Mouse (Mus musculus): ENCODE results near the gene Melk. TPM values are rescaled to one million over a fixed set of nuclear protein-coding genes. Genes with fewer than 3 reads are reported as not detected.

Gene Melk
- polyA plus RNA-seq (2015; fragmentation: Nextera tagmentation; extraction: Ambion mirVana) = 6.4 and 7.3 TPM in 2 replicates

GRCm38 (mm10) chr4:44300781-44301750 lies at the start of gene Melk:
Gene Melk (plus strand): TSS chr4:44300876.
- peak; percentile 97 for ATAC-seq
- Histone ChIP-seq H3K27me3 (ENCODE audit: insufficient read depth, low read length) (no peaks in the 10 kb centered on the region), H3K4me3 (ENCODE audit: low read depth, low read length) (peak within 1 kb of the TSS; percentile 69), H3K27ac (ENCODE audit: low read depth) (no peak within 1 kb of the TSS), H3K4me1 (ENCODE audit: insufficient read depth) (peaks cover 8% of the 10 kb centered on the region), H3K9me3 (ENCODE audit: low read length) (no peaks in the 10 kb centered on the region), H3K36me3 (replicated peaks; ENCODE audit: insufficient read depth, low read length) (no peaks in the 10 kb centered on the region), H3K9ac (replicated peaks) (peak within 1 kb of the TSS; percentile 66), H3K4me2 (ENCODE audit: low read depth, low read length) (peak within 1 kb of the TSS; percentile 91)
- WGBS (ENCODE audit: insufficient replicate concordance) = 2% methylated on average over 41 of the region's 41 CpGs
- DNase-seq = peak; percentile 94
- TF ChIP-seq EP300 (IDR thresholded peaks at IDR 0.05; ENCODE audit: low read depth) = no peak
- no peak for TF ChIP-seq CTCF (IDR thresholded peaks at IDR 0.05; ENCODE audit: low read depth)

- 0 out of 2 replicates have a peak, but pooled peaks cover 4% of the 10 kb centered on the region for H3K27me3 ChIP-seq (ENCODE audit: insufficient read depth, low read length)
- no peak overlapping the region for H3K4me3 ChIP-seq (ENCODE audit: low read depth, low read length)
- WGBS (ENCODE audit: insufficient replicate concordance) = 68% methylated on average over 5 of the region's 5 CpGs
- peaks cover 15% of the 10 kb centered on the region for H3K4me1 ChIP-seq (ENCODE audit: insufficient read depth)
- ATAC-seq (no peak), DNase-seq (no peak)
- TF ChIP-seq EP300 (IDR thresholded peaks at IDR 0.05; ENCODE audit: low read depth) = no peak
- TF ChIP-seq CTCF (IDR thresholded peaks at IDR 0.05; ENCODE audit: low read depth) = no peak
- H3K9me3 ChIP-seq (ENCODE audit: low read length) = no peaks in the 10 kb centered on the region
- no peaks in the 10 kb centered on the region for H3K36me3 ChIP-seq (replicated peaks; ENCODE audit: insufficient read depth, low read length)
- H3K27ac ChIP-seq (ENCODE audit: low read depth) = no peak overlapping the region
- H3K9ac ChIP-seq (replicated peaks) = no peak overlapping the region
- no peak overlapping the region for H3K4me2 ChIP-seq (ENCODE audit: low read depth, low read length)
These were observed 49.2 kb upstream of the Melk start for GRCm38 (mm10) chr4:44251521-44251920.

GRCm38 (mm10) chr4:44251966-44252916 lies 48.4 kb upstream of the Melk start:
- DNase-seq = no peak

GRCm38 (mm10) chr4:44253191-44253590 lies 47.5 kb upstream of the Melk start:
- H3K4me1 ChIP-seq (ENCODE audit: insufficient read depth) = peaks cover 15% of the 10 kb centered on the region
- H3K27ac ChIP-seq (ENCODE audit: low read depth) = peak overlapping the region; percentile 81
- TF ChIP-seq EP300 (IDR thresholded peaks at IDR 0.05; ENCODE audit: low read depth) (peak; percentile 42; the same call in 1 of the 2 replicates), CTCF (IDR thresholded peaks at IDR 0.05; ENCODE audit: low read depth) (no peak)
- H3K4me2 ChIP-seq (ENCODE audit: low read depth, low read length) = peak overlapping the region; percentile 60
- peak; percentile 88 for ATAC-seq
- no peaks in the 10 kb centered on the region for H3K9me3 ChIP-seq (ENCODE audit: low read length)
- H3K4me3 ChIP-seq (ENCODE audit: low read depth, low read length) = no peak overlapping the region
- 0 out of 2 replicates have a peak, but pooled peaks cover 4% of the 10 kb centered on the region for H3K27me3 ChIP-seq (ENCODE audit: insufficient read depth, low read length)
- 10% methylated on average over 6 of the region's 6 CpGs for WGBS (ENCODE audit: insufficient replicate concordance)
- peak; percentile 43 for DNase-seq
- no peaks in the 10 kb centered on the region for H3K36me3 ChIP-seq (replicated peaks; ENCODE audit: insufficient read depth, low read length)
- H3K9ac ChIP-seq (replicated peaks) = no peak overlapping the region

More at GRCm38 (mm10) chr4:44251966-44252916, 48.4 kb upstream of the Melk start:
- Histone ChIP-seq H3K4me1 (ENCODE audit: insufficient read depth) (peaks cover 15% of the 10 kb centered on the region), H3K4me3 (ENCODE audit: low read depth, low read length) (no peak overlapping the region), H3K4me2 (ENCODE audit: low read depth, low read length) (peak overlapping the region; percentile 60), H3K9me3 (ENCODE audit: low read length) (no peaks in the 10 kb centered on the region), H3K27me3 (ENCODE audit: insufficient read depth, low read length) (0 out of 2 replicates have a peak, but pooled peaks cover 4% of the 10 kb centered on the region), H3K27ac (ENCODE audit: low read depth) (0 out of 2 replicates have a peak overlapping the region, but pooled peaks have one; percentile 81), H3K9ac (replicated peaks) (no peak overlapping the region), H3K36me3 (replicated peaks; ENCODE audit: insufficient read depth, low read length) (no peaks in the 10 kb centered on the region)
- no peak for TF ChIP-seq EP300 (IDR thresholded peaks at IDR 0.05; ENCODE audit: low read depth)
- TF ChIP-seq CTCF (IDR thresholded peaks at IDR 0.05; ENCODE audit: low read depth) = no peak
- ATAC-seq = no peak
- WGBS (ENCODE audit: insufficient replicate concordance) = 13% methylated on average over 13 of the region's 13 CpGs

GRCm38 (mm10) chr4:44254579-44254978 lies 46.1 kb upstream of the Melk start:
- WGBS (ENCODE audit: insufficient replicate concordance) = 73% methylated on average over 5 of the region's 5 CpGs
- ATAC-seq (no peak), DNase-seq (no peak)
- Histone ChIP-seq H3K27me3 (ENCODE audit: insufficient read depth, low read length) (0 out of 2 replicates have a peak, but pooled peaks cover 4% of the 10 kb centered on the region), H3K4me2 (ENCODE audit: low read depth, low read length) (no peak overlapping the region), H3K9me3 (ENCODE audit: low read length) (no peaks in the 10 kb centered on the region), H3K36me3 (replicated peaks; ENCODE audit: insufficient read depth, low read length) (no peaks in the 10 kb centered on the region), H3K9ac (replicated peaks) (no peak overlapping the region), H3K4me3 (ENCODE audit: low read depth, low read length) (no peak overlapping the region), H3K4me1 (ENCODE audit: insufficient read depth) (peaks cover 12% of the 10 kb centered on the region), H3K27ac (ENCODE audit: low read depth) (no peak overlapping the region)
- TF ChIP-seq CTCF (IDR thresholded peaks at IDR 0.05; ENCODE audit: low read depth) (no peak), EP300 (IDR thresholded peaks at IDR 0.05; ENCODE audit: low read depth) (no peak)

All from liver, postnatal 0 days (tissue).